Mouse (Mus musculus): ENCODE results near the gene Tmem266. TPM values are rescaled to one million over a fixed set of nuclear protein-coding genes. Genes with fewer than 3 reads are reported as not detected.

Gene Tmem266
- polyA plus RNA-seq (2016; fragmentation: Nextera tagmentation; extraction: Ambion mirVana) = 0.48 and 0.52 TPM in 2 replicates

GRCm38 (mm10) chr9:55326515-55327233 is at the start of gene Tmem266, which contains the start of gene Nrg4:
Gene Tmem266 (plus strand): TSS chr9:55326913.
Gene Nrg4 (minus strand): TSS chr9:55326844.
- Histone ChIP-seq H3K27ac (replicated peaks) (peak within 1 kb of the TSS; percentile 80), H3K9me3 (no peaks in the 10 kb centered on the region), H3K36me3 (replicated peaks) (no peaks in the 10 kb centered on the region), H3K4me1 (peaks cover 22% of the 10 kb centered on the region), H3K27me3 (replicated peaks; ENCODE audit: low read depth, poor library complexity, severe bottlenecking) (peaks cover 85% of the 10 kb centered on the region), H3K4me3 (peak within 1 kb of the TSS; percentile 76)
- peak; percentile 89 for DNase-seq (ENCODE audit: low spot score)
- WGBS = under 1% methylated on average over 82 of the region's 82 CpGs

DNA sequence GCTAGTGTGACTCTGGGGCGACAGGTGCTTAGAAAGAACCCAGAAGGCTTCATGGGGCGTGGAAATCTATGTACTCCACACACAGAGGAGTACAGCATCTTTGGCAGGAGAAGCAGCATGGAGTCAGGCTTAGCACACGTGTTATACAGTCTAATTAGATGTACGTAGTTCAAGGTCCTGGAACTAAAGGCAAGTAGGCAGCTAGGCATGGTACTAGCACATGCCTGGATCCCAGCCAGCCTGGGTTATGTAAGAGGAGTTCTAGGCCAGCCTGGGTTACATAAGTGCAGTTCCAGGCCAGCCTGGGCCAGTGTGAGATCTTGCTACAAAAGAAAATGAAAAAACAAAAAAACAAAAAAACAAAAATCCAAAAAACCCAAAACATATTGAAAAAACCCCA is 49.2 kb upstream of the Tmem266 start:
- Histone ChIP-seq H3K4me1 (peaks cover 2% of the 10 kb centered on the region; the same call in 1 of the 2 replicates), H3K27me3 (replicated peaks; ENCODE audit: low read depth, poor library complexity, severe bottlenecking) (no peaks in the 10 kb centered on the region), H3K27ac (replicated peaks) (no peak overlapping the region), H3K9me3 (no peaks in the 10 kb centered on the region), H3K36me3 (replicated peaks) (no peaks in the 10 kb centered on the region), H3K4me3 (no peak overlapping the region)
- no peak for DNase-seq (ENCODE audit: low spot score)
- 82% methylated on average over 4 of the region's 4 CpGs for WGBS

DNA sequence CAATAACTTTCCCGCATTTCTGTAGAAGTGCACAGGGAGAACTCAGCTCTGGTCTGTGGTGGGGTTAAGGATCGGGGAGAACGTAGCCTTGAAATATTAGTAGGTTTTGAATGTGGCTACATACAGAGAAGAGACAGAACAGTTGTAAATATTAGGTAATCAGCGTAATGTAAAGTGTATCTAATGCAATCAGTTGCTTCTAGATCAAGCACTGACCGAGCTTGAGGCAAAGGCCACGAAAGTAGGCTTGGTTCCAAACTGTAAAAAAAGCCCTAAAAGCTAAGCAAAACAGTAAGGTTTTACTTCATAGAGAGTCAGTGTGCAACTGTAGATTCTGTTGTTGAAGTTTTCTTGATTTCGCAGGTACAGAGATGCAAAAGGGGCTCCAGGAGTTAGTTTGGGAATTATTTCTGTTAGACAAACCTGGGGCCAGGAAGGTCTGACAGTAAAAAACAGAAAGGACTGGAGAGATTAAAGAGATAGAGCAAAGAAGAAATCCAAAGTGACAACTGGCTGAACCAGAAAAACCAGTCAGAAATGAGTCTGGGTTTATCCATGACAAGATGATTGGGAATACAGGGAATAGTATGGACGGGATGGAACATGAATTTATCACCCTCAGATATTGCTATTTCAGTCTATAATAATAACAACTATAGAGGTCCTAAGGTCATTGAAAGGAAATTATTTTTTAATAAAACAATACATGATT is 47.4 kb upstream of the Tmem266 start:
- WGBS = 88% methylated on average over 8 of the region's 8 CpGs
- peaks cover 7% of the 10 kb centered on the region for H3K4me1 ChIP-seq

DNA sequence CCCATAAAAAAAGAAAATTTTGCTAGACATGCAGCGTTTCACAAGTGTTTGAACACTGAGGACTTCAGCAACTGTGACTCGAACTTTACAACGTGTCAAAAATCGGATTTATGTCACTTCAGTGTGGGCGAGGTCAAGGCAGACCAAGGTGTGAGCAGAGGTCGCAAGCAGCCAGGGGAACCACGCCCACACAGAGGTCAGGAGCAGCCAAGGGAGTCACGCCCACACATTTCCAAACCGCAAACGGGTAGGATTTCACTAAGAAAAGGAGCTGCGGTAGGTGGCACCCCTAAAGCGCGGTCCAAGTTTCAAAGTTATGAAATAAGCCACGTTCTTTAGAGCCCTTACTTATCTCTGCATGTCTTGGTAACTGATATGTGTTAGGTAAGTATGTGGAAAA is 43.2 kb upstream of the Tmem266 start:
- H3K4me1 ChIP-seq = peaks cover 7% of the 10 kb centered on the region
- H3K4me3 ChIP-seq = peak overlapping the region; percentile 26; the same call in 1 of the 2 replicates
- no peak overlapping the region for H3K27ac ChIP-seq (replicated peaks)
- H3K9me3 ChIP-seq = no peaks in the 10 kb centered on the region
- no peaks in the 10 kb centered on the region for H3K27me3 ChIP-seq (replicated peaks; ENCODE audit: low read depth, poor library complexity, severe bottlenecking)
- H3K36me3 ChIP-seq (replicated peaks) = no peaks in the 10 kb centered on the region
- 7% methylated on average over 14 of the region's 14 CpGs for WGBS
- DNase-seq (ENCODE audit: low spot score) = peak; percentile 38

More for the DNA sequence above, 47.4 kb upstream of the Tmem266 start:
- H3K4me3 ChIP-seq = no peak overlapping the region
- H3K36me3 ChIP-seq (replicated peaks) = no peaks in the 10 kb centered on the region
- no peak overlapping the region for H3K27ac ChIP-seq (replicated peaks)
- H3K9me3 ChIP-seq = no peaks in the 10 kb centered on the region
- no peaks in the 10 kb centered on the region for H3K27me3 ChIP-seq (replicated peaks; ENCODE audit: low read depth, poor library complexity, severe bottlenecking)
- DNase-seq (ENCODE audit: low spot score) = no peak

GRCm38 (mm10) chr9:55285197-55285596 is 41.5 kb upstream of the Tmem266 start:
- Histone ChIP-seq H3K9me3 (no peaks in the 10 kb centered on the region), H3K36me3 (replicated peaks) (no peaks in the 10 kb centered on the region), H3K27ac (replicated peaks) (no peak overlapping the region), H3K27me3 (replicated peaks; ENCODE audit: low read depth, poor library complexity, severe bottlenecking) (no peaks in the 10 kb centered on the region), H3K4me1 (peaks cover 7% of the 10 kb centered on the region), H3K4me3 (no peak overlapping the region)
- WGBS = 85% methylated on average over 3 of the region's 3 CpGs
- DNase-seq (ENCODE audit: low spot score) = no peak

- WGBS = 67% methylated on average over 3 of the region's 3 CpGs
- Histone ChIP-seq H3K4me3 (no peak overlapping the region), H3K36me3 (replicated peaks) (no peaks in the 10 kb centered on the region), H3K4me1 (no peaks in the 10 kb centered on the region; the same call in 1 of the 2 replicates), H3K27me3 (replicated peaks; ENCODE audit: low read depth, poor library complexity, severe bottlenecking) (no peaks in the 10 kb centered on the region), H3K27ac (replicated peaks) (no peak overlapping the region), H3K9me3 (no peaks in the 10 kb centered on the region)
- no peak for DNase-seq (ENCODE audit: low spot score)
Observed at GRCm38 (mm10) chr9:55289475-55290198, 37.1 kb upstream of the Tmem266 start.

DNA sequence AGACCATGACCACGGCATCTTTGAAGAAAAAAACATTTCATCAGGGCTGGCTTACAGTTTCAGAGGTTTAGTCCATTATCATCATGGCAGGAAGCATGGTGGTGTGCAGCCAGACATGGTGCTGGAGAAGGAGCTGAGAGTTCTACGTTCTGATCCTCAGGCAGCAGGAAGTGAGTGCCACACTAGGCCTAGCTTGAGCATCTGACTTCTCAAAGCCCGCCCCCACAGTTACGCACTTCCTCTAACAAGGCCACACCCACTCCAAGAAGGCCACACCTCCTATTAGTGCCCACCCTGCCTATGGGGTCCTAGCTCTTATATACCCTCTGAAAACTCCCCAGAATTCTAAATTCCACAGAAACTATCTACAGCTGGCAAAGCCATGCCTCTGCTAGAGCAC is 34.7 kb upstream of the Tmem266 start:
- H3K36me3 ChIP-seq (replicated peaks) = no peaks in the 10 kb centered on the region
- H3K4me3 ChIP-seq = no peak overlapping the region
- H3K9me3 ChIP-seq = no peaks in the 10 kb centered on the region
- WGBS = 92% methylated on average over 4 of the region's 4 CpGs
- no peaks in the 10 kb centered on the region for H3K4me1 ChIP-seq
- no peaks in the 10 kb centered on the region for H3K27me3 ChIP-seq (replicated peaks; ENCODE audit: low read depth, poor library complexity, severe bottlenecking)
- no peak overlapping the region for H3K27ac ChIP-seq (replicated peaks)
- no peak for DNase-seq (ENCODE audit: low spot score)

- no peak for DNase-seq (ENCODE audit: low spot score)
- no peaks in the 10 kb centered on the region for H3K4me1 ChIP-seq
- H3K4me3 ChIP-seq = no peak overlapping the region
- no peaks in the 10 kb centered on the region for H3K27me3 ChIP-seq (replicated peaks; ENCODE audit: low read depth, poor library complexity, severe bottlenecking)
- H3K36me3 ChIP-seq (replicated peaks) = no peaks in the 10 kb centered on the region
- no peaks in the 10 kb centered on the region for H3K9me3 ChIP-seq
- 82% methylated on average over 2 of the region's 2 CpGs for WGBS
- no peak overlapping the region for H3K27ac ChIP-seq (replicated peaks)
Observed at GRCm38 (mm10) chr9:55296221-55296620, 30.5 kb upstream of the Tmem266 start.

GRCm38 (mm10) chr9:55307066-55307465 is 19.6 kb upstream of the Tmem266 start:
- 74% methylated on average over 2 of the region's 2 CpGs for WGBS
- Histone ChIP-seq H3K36me3 (replicated peaks) (no peaks in the 10 kb centered on the region), H3K27ac (replicated peaks) (no peak overlapping the region), H3K27me3 (replicated peaks; ENCODE audit: low read depth, poor library complexity, severe bottlenecking) (no peaks in the 10 kb centered on the region; the same call in 1 of the 2 replicates), H3K4me3 (no peak overlapping the region), H3K9me3 (no peaks in the 10 kb centered on the region), H3K4me1 (peaks cover 10% of the 10 kb centered on the region)
- DNase-seq (ENCODE audit: low spot score) = no peak

- Histone ChIP-seq H3K9me3 (no peaks in the 10 kb centered on the region), H3K27ac (replicated peaks) (no peak overlapping the region), H3K36me3 (replicated peaks) (no peaks in the 10 kb centered on the region), H3K4me1 (peaks cover 10% of the 10 kb centered on the region), H3K27me3 (replicated peaks; ENCODE audit: low read depth, poor library complexity, severe bottlenecking) (no peaks in the 10 kb centered on the region; the same call in 1 of the 2 replicates), H3K4me3 (no peak overlapping the region)
- WGBS = 76% methylated on average over 5 of the region's 5 CpGs
- no peak for DNase-seq (ENCODE audit: low spot score)
Observed at GRCm38 (mm10) chr9:55307557-55307956, 19.2 kb upstream of the Tmem266 start.

DNA sequence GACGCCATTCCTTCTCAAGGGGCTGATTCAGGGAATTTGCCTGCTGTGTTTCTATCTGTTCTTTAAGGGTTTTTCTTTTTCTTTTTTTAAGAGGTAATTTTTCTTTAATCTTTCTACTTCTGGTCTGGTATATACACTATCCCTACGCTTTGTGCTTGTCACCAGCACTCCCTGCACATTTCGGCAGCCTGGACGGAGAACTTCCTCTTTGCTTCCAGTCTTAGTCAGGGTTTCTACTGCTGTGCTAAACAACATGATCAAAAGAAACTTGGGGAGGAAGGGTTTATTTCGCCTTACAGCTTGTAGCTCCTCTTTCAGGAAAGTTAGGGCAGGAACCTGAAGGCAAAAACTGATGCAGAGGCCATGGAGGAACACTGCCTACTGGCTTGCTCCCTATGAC is 18.3 kb upstream of the Tmem266 start:
- Histone ChIP-seq H3K4me1 (peaks cover 10% of the 10 kb centered on the region), H3K4me3 (no peak overlapping the region), H3K27ac (replicated peaks) (no peak overlapping the region), H3K9me3 (no peaks in the 10 kb centered on the region), H3K36me3 (replicated peaks) (no peaks in the 10 kb centered on the region), H3K27me3 (replicated peaks; ENCODE audit: low read depth, poor library complexity, severe bottlenecking) (no peaks in the 10 kb centered on the region)
- DNase-seq (ENCODE audit: low spot score) = no peak
- 84% methylated on average over 5 of the region's 5 CpGs for WGBS

- Histone ChIP-seq H3K27me3 (replicated peaks; ENCODE audit: low read depth, poor library complexity, severe bottlenecking) (no peaks in the 10 kb centered on the region), H3K4me3 (no peak overlapping the region), H3K4me1 (peaks cover 10% of the 10 kb centered on the region), H3K9me3 (no peaks in the 10 kb centered on the region), H3K36me3 (replicated peaks) (no peaks in the 10 kb centered on the region), H3K27ac (replicated peaks) (no peak overlapping the region)
- peak; percentile 75 for DNase-seq (ENCODE audit: low spot score)
- WGBS = 10% methylated on average over 5 of the region's 5 CpGs
Observed at GRCm38 (mm10) chr9:55311560-55311959, 15.2 kb upstream of the Tmem266 start.
